Mouse (Mus musculus) heart, embryonic 16.5 days (tissue): Measurements from ENCODE around the gene Srxn1. TPM values are rescaled to one million over a fixed set of nuclear protein-coding genes. Genes with fewer than 3 reads are reported as not detected.
A peak's percentile ranks its signal among the peaks of the same experiment; 100 is the strongest.

ENCODE experiments used
- ATAC-seq: fragments of 200-750 bp; cut with Nextera tagmentation; replicated peaks from 2 replicates; pipeline ENCODE4 v1.8.0; 2017; ENCODE audit warnings: moderate number of reproducible peaks; ENCODE audit not compliant: insufficient read depth, low FRiP score; ENCODE audit errors: extremely low read depth
- H3K27ac ChIP-seq: fragments of 300-500 bp; sonication (generic); 2 replicates; pipeline ENCODE4 v1.5.1; 2014; ENCODE audit warnings: mild to moderate bottlenecking, low read length, control low read depth, moderate library complexity
- H3K27me3 ChIP-seq: fragments of 300-500 bp; sonication (generic); 2 replicates; pipeline ENCODE4 v1.6.1; 2014; ENCODE audit warnings: low read length, mixed read lengths; ENCODE audit not compliant: control insufficient read depth, insufficient read depth
- H3K36me3 ChIP-seq: fragments of 300-500 bp; sonication (generic); 2 replicates; pipeline ENCODE4 v1.6.1; 2014; ENCODE audit not compliant: control insufficient read depth, insufficient read depth
- H3K4me1 ChIP-seq: fragments of 300-500 bp; sonication (generic); 2 replicates; pipeline ENCODE4 v1.6.1; 2014; ENCODE audit warnings: low read length, mixed read lengths; ENCODE audit not compliant: control insufficient read depth, insufficient read depth
- H3K4me2 ChIP-seq: fragments of 300-500 bp; sonication (generic); 2 replicates; pipeline ENCODE4 v1.6.1; 2014; ENCODE audit warnings: low read depth, mild to moderate bottlenecking, control low read depth, low read length
- H3K4me3 ChIP-seq: fragments of 300-500 bp; sonication (generic); 2 replicates; pipeline ENCODE4 v1.5.1; 2014; ENCODE audit warnings: mild to moderate bottlenecking, control low read depth, low read length
- H3K9ac ChIP-seq: fragments of 300-500 bp; sonication (generic); 2 replicates; pipeline ENCODE4 v1.6.1; 2014; ENCODE audit warnings: low read length, control low read depth
- H3K9me3 ChIP-seq: fragments of 300-500 bp; sonication (generic); replicated peaks from 2 replicates; pipeline ENCODE4 v1.6.1; 2016; ENCODE audit warnings: low read length; ENCODE audit not compliant: control insufficient read depth
- whole genome bisulfite sequencing: fragments of 180-500 bp; shearing (Covaris S2); extraction: QIAGEN DNeasy Blood & Tissue Kit; methylation state at CpG from one replicate; pipeline ENCODE4 v1.1.7; 2014; 5-methylcytosine and 5-hydroxymethylcytosine counted together
- polyA plus RNA-seq: library from polyadenylated mRNA; unstranded; fragments of >200 nt; fragmentation: Nextera tagmentation; extraction: Ambion mirVana; gene quantifications from 2 replicates; pipeline ENCODE4 v1.2.1, GENCODE M21; 2015

Srxn1 gene
- polyA plus RNA-seq, 1 experiment from 2014 or later = 10.3 TPM

DNA sequence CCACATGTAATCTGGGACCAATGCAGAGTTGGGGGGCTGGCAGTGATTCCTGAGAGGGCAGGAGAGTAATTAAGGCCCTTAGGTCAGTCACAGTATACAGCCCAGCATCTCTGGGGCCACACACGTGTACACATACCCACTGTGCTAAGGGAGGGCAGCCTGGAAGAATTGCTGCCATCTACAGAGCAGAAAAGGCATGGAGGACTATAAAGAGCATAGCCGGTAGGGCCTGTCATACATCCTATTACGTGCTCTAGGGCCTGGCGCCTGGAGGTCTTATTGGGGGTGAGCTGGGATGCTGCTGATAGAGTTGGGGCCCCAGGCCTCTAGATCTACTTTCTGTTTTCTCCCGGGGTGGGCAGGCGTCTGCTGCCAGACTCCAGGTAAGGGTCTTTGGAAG lies 18.9 kb upstream of the Srxn1 start:
- no peak for ATAC-seq
- Histone ChIP-seq H3K9me3 (no peaks in the 10 kb centered on the region), H3K4me3 (no peak overlapping the region), H3K36me3 (no peaks in the 10 kb centered on the region), H3K27me3 (peaks cover 39% of the 10 kb centered on the region), H3K27ac (no peak overlapping the region), H3K4me1 (peaks cover 14% of the 10 kb centered on the region), H3K9ac (no peak overlapping the region; the same call in 1 of the 2 replicates), H3K4me2 (no peak overlapping the region)
- WGBS = 72% methylated on average over 6 of the region's 6 CpGs

DNA sequence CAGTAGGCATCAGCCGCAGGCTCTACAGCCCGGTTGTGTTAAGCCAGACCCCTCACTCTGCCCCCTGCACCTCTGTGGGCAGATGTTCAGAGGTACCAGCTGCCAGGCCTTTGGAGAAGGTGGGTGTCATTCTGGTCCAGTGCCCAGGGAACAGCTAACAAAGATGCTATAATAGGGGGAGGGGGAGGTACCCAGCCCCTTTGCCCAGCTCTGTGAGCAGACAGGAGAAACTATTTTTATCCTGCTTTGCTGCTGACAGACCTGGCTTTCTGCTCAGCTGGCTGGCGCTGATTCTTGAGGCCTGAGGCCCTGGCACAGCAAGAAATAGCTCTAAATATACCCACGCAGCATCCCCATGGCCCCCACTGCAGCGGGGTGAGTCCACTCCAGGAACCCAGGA lies 18.2 kb upstream of the Srxn1 start:
- H3K4me2 ChIP-seq = no peak overlapping the region
- no peaks in the 10 kb centered on the region for H3K9me3 ChIP-seq
- H3K4me3 ChIP-seq = no peak overlapping the region
- H3K4me1 ChIP-seq = peaks cover 11% of the 10 kb centered on the region
- no peak overlapping the region; the same call in 1 of the 2 replicates for H3K9ac ChIP-seq
- H3K27me3 ChIP-seq = peaks cover 37% of the 10 kb centered on the region
- peak overlapping the region; percentile 32; the same call in 1 of the 2 replicates for H3K27ac ChIP-seq
- no peaks in the 10 kb centered on the region for H3K36me3 ChIP-seq
- peak; percentile 53; the same call in 1 of the 2 replicates for ATAC-seq
- 53% methylated on average over 5 of the region's 5 CpGs for WGBS

DNA sequence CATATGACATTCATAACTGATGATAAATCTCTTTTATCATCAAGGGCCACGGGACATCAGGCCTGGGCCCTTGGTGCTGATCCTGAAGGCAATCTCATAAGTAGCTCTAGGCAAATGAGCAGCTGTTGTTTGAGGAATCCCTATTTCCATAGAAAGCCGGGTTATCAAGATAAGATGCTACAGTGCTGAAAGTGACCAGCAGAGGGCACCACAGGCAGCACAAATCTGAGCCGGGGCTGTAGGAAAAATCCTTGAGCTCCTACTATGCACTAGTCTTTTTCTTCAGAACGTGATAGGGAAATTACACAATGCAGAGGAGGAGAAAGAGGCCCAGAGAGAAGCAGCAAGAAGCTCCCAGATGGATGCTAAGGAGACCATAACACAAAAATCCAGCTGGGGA lies 16.2 kb upstream of the Srxn1 start:
- Histone ChIP-seq H3K4me1 (peaks cover 13% of the 10 kb centered on the region), H3K27me3 (peaks cover 37% of the 10 kb centered on the region), H3K9ac (no peak overlapping the region), H3K36me3 (no peaks in the 10 kb centered on the region), H3K4me3 (no peak overlapping the region), H3K9me3 (no peaks in the 10 kb centered on the region), H3K4me2 (no peak overlapping the region), H3K27ac (no peak overlapping the region)
- 12% methylated on average over 4 of the region's 4 CpGs for WGBS
- ATAC-seq = no peak

DNA sequence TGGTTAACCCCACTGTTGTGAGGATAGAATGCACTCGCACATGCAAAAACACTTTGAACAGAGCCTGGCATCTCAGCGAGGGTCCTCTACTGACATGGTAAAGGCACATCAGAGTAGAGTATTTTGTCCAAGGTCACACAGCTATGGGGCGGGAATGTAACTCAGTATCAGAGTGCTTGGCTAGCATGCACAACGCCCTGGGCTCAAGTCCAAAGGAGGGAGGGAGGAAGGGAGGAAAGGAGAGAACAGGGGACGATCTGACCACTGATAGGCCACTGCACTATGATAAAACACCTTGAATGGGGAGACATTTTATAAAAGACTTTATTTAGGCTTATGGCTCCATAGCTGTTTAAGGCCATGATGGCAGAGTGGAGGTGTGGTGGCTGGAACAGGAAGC lies 15.7 kb upstream of the Srxn1 start:
- no peak overlapping the region for H3K9ac ChIP-seq
- WGBS = 61% methylated on average over 5 of the region's 5 CpGs
- H3K27ac ChIP-seq = no peak overlapping the region
- peaks cover 13% of the 10 kb centered on the region for H3K4me1 ChIP-seq
- H3K36me3 ChIP-seq = no peaks in the 10 kb centered on the region
- no peak for ATAC-seq
- H3K4me3 ChIP-seq = no peak overlapping the region
- peaks cover 37% of the 10 kb centered on the region for H3K27me3 ChIP-seq
- H3K4me2 ChIP-seq = no peak overlapping the region
- no peaks in the 10 kb centered on the region for H3K9me3 ChIP-seq

DNA sequence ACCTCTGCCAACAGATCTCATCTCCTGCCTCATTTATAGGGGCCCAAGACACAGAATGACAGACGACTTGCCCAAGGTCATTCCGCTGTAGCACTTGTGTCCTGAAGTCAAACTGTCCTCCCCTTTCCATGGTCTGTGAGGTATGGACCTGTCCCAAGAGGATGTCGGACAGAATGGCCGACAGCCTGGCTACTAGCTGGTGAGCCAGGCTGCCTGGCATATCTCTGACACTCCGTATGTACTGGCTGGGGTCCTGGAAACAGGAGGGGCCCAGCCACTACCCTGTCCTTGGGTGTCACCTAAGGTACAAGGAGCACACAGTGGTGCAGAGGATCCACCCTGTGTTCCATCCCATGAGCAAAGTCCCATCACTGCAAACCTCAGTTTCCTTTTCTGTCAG lies 14.8 kb upstream of the Srxn1 start:
- no peaks in the 10 kb centered on the region for H3K9me3 ChIP-seq
- no peaks in the 10 kb centered on the region for H3K36me3 ChIP-seq
- 79% methylated on average over 5 of the region's 5 CpGs for WGBS
- H3K27ac ChIP-seq = no peak overlapping the region
- no peak overlapping the region for H3K9ac ChIP-seq
- H3K27me3 ChIP-seq = peaks cover 43% of the 10 kb centered on the region
- H3K4me3 ChIP-seq = no peak overlapping the region
- H3K4me1 ChIP-seq = peaks cover 15% of the 10 kb centered on the region
- H3K4me2 ChIP-seq = no peak overlapping the region
- ATAC-seq = no peak

DNA sequence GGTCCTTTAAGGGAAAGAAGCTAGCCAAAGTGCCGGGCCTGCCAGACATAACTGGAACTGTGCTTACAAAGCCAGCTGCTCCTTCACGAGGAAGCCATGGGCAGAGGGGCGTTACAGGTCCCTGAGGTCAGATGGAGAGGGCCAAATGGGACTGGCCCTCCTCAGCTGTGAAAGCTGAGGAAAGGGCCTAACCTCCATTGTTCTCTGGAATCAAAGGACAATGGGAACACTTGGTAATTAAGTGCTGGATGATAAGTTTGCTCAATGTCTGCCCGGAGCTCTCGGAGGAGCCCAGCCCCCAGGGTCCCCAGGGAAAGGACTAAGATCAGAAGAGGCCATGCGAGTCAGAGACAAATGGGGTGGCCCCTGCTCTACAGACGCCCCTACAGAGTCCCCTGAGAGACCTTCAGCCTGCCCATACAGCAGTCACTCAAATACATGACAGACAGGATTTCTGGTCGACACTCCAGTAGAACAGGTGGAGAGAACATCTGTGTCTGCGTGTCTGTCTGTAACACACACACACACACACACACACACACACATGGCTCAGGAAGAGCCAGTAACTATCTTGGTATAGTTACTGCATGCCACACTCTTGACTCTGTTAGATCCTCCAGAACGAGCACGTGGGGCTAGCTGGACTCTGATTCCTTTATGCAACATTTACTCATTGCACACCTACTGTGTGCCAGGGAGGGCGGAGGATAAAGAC lies 13.8 kb upstream of the Srxn1 start:
- H3K4me3 ChIP-seq = no peak overlapping the region
- H3K9ac ChIP-seq = no peak overlapping the region
- H3K36me3 ChIP-seq = no peaks in the 10 kb centered on the region
- 37% methylated on average over 12 of the region's 12 CpGs for WGBS
- peaks cover 47% of the 10 kb centered on the region for H3K27me3 ChIP-seq
- no peak overlapping the region for H3K27ac ChIP-seq
- ATAC-seq = no peak
- H3K4me1 ChIP-seq = peaks cover 15% of the 10 kb centered on the region
- no peaks in the 10 kb centered on the region for H3K9me3 ChIP-seq
- H3K4me2 ChIP-seq = no peak overlapping the region

DNA sequence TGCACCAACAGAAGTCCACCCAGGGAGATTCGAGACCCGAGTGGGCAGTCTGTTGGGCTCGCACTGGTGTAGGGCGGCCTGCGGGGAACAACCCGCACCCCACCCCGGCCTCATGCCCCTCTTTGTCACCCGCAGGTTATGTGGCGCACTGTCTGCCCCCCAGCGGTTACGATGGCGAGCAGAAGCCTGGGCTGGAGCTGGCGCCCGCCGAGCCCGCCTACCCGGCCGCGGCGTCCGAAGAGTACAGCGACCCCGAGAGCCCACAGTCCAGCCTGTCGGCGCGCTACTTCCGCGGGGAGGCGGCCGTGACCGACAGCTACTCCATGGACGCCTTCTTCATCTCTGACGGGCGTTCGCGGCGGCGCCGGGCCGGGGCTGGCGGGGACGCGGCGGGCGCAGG lies 12.4 kb upstream of the Srxn1 start:
- Histone ChIP-seq H3K9ac (peak overlapping the region; percentile 22; the same call in 1 of the 2 replicates), H3K27ac (no peak overlapping the region), H3K4me2 (peak overlapping the region; percentile 67), H3K36me3 (no peaks in the 10 kb centered on the region), H3K4me1 (peaks cover 6% of the 10 kb centered on the region; the same call in 1 of the 2 replicates), H3K27me3 (peaks cover 55% of the 10 kb centered on the region), H3K9me3 (no peaks in the 10 kb centered on the region), H3K4me3 (peak overlapping the region; percentile 51)
- 4% methylated on average over 45 of the region's 45 CpGs for WGBS
- no peak for ATAC-seq

DNA sequence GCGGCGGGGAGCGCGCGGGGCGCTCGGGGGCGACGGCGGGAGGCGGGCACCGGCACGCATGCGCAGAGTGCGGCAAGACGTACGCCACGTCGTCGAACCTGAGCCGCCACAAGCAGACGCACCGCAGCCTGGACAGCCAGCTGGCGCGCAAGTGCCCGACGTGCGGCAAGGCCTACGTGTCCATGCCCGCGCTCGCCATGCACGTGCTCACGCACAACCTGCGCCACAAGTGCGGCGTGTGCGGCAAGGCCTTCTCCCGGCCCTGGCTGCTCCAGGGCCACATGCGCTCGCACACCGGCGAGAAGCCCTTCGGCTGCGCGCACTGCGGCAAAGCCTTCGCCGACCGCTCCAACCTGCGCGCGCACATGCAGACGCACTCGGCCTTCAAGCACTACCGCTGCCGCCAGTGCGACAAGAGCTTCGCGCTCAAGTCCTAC lies 11.9 kb upstream of the Srxn1 start:
- Histone ChIP-seq H3K36me3 (no peaks in the 10 kb centered on the region), H3K27ac (no peak overlapping the region), H3K4me1 (peaks cover 6% of the 10 kb centered on the region; the same call in 1 of the 2 replicates), H3K9ac (peak overlapping the region; percentile 38; the same call in 1 of the 2 replicates), H3K9me3 (no peaks in the 10 kb centered on the region), H3K4me2 (peak overlapping the region; percentile 67), H3K27me3 (peaks cover 55% of the 10 kb centered on the region), H3K4me3 (peak overlapping the region; percentile 51)
- 1% methylated on average over 51 of the region's 60 CpGs for WGBS
- ATAC-seq = peak; percentile 16; the same call in 1 of the 2 replicates

DNA sequence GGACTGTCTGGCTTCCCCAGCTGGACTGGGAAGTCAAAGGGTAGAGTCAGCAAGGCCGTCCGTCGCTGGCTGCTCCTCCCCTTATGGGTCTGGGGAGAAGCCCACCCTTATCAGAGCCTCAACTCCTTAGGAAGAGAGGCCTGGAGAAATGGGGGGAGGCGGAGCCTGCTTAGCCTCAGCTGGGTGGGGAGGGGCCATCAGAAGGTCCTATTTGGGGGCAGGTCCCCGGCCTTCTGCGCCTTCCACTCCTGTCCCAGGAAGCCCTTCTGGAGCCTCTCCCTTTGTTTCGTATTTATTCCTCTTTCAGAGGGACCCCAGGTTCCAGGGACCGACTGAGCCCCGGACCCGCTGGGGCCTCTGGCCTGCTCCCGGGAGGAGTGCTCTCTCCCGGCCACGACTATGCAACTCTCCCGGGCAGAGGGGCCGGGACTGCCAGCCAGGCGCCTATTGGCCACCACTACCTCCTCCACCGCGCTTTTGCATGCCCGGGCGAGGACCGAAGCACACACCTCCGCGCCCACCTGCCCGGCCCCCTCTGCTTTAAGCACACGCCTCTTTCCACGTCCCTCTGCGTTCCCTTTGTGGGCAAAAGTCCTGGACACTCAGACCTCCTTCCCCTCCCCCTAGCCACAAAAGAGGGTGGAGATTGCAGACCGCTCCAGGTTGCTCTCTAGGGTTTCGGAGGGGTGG lies 10.3 kb upstream of the Srxn1 start:
- Histone ChIP-seq H3K27ac (no peak overlapping the region), H3K4me3 (0 out of 2 replicates have a peak overlapping the region, but pooled peaks have one; percentile 21), H3K4me1 (peaks cover 6% of the 10 kb centered on the region; the same call in 1 of the 2 replicates), H3K4me2 (peak overlapping the region; percentile 47), H3K9me3 (no peaks in the 10 kb centered on the region), H3K9ac (no peak overlapping the region), H3K36me3 (no peaks in the 10 kb centered on the region), H3K27me3 (peaks cover 57% of the 10 kb centered on the region)
- ATAC-seq = no peak
- 7% methylated on average over 29 of the region's 29 CpGs for WGBS
